Mouse (Mus musculus): Measurements from ENCODE around the gene Edf1.

DNA sequence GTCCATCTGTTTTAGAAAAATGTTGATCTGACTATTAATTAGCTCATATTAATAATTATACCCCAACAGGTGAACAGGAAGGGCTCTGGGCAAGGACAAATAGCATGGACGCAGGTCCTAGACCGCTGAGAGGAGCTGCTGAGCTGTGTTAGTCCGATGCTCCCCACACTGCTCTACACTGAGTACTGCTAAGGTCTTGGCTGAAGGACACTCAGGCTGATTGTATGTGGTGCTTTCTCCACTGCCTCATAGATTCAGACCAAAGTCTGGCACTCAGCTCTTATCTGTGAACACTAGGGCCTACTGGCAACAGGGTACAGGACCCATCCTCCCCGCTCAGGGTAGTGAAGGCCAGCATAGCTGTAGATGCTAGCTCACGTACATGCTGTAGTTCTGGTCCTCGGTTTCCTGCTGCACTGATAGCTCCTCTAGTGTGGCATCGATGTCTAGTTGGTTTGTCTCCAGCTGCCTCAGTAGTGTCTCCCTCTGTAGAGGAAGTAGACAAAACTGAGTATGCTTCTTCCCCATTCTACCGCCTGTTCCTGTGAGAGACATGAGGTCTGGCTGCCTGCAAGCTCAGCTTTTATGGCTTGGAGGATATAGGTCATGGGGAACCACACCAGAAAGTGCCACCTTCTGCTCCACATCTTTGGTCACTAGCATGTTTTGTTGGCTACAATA is 30.7 kb downstream of the Edf1 start:
- no peak for TF ChIP-seq CTCF (conservative IDR thresholded peaks at IDR 0.05 in 1 of 2, IDR thresholded peaks at IDR 0.05 in 1 of 2; ENCODE audit: low read depth in 2 of 2, low read length in 2 of 2)
- no peak for TF ChIP-seq POLR2A (IDR thresholded peaks at IDR 0.05; ENCODE audit: low read depth, low read length)
- TF ChIP-seq MAZ (IDR thresholded peaks at IDR 0.05; ENCODE audit: low read depth, low read length): no peak
- no peak for TF ChIP-seq NRF1 (IDR thresholded peaks at IDR 0.05; ENCODE audit: low read depth, low read length)
- TF ChIP-seq ZC3H11A (IDR thresholded peaks at IDR 0.05; ENCODE audit: low read depth, low read length): no peak
- TF ChIP-seq EP300 (IDR thresholded peaks at IDR 0.05; ENCODE audit: low read length): no peak
